Mouse (Mus musculus) stomach, postnatal 0 days (tissue): ENCODE results near the gene Dennd1c. TPM values are rescaled to one million over a fixed set of nuclear protein-coding genes. Genes with fewer than 3 reads are reported as not detected.

Source experiments
- ATAC-seq: fragments of 200-750 bp; cut with Nextera tagmentation; 2 replicates; pipeline ENCODE4 v1.8.0; 2017; ENCODE audit not compliant: low FRiP score, low TSS enrichment
- DNase-seq: peaks from one replicate; pipeline ENCODE4 v3.0.0-alpha.2; 2016; ENCODE audit warnings: low spot score
- H3K27ac ChIP-seq: fragments of 300-500 bp; sonication (generic); replicated peaks from 2 replicates; pipeline ENCODE4 v1.5.1; 2014; ENCODE audit warnings: mild to moderate bottlenecking, control low read depth
- H3K27me3 ChIP-seq: fragments of 300-500 bp; sonication (generic); 2 replicates; pipeline ENCODE4 v1.6.1; 2014; ENCODE audit warnings: low read length; ENCODE audit not compliant: control insufficient read depth, insufficient read depth
- H3K36me3 ChIP-seq: fragments of 300-500 bp; sonication (generic); 2 replicates; pipeline ENCODE4 v1.6.1; 2014; ENCODE audit warnings: low read length, mixed read lengths; ENCODE audit not compliant: control insufficient read depth, insufficient read depth
- H3K4me1 ChIP-seq: fragments of 300-500 bp; sonication (generic); replicated peaks from 2 replicates; pipeline ENCODE4 v1.6.1; 2014; ENCODE audit warnings: antibody characterized with exemption; ENCODE audit not compliant: control insufficient read depth, insufficient read depth
- H3K4me2 ChIP-seq: fragments of 300-500 bp; sonication (generic); replicated peaks from 2 replicates; pipeline ENCODE4 v1.6.1; 2014; ENCODE audit warnings: low read depth, mild to moderate bottlenecking, control low read depth, moderate library complexity
- H3K4me3 ChIP-seq: fragments of 300-500 bp; sonication (generic); 2 replicates; pipeline ENCODE4 v1.5.1; 2014; ENCODE audit warnings: low read depth, low read length, control low read depth
- H3K9ac ChIP-seq: fragments of 300-500 bp; sonication (generic); 2 replicates; pipeline ENCODE4 v1.6.1; 2014; ENCODE audit warnings: mild to moderate bottlenecking, low read length, control low read depth, mixed read lengths
- H3K9me3 ChIP-seq: fragments of 300-500 bp; sonication (generic); 2 replicates; pipeline ENCODE4 v1.6.1; 2016; ENCODE audit warnings: low read length; ENCODE audit not compliant: control insufficient read depth
- CTCF ChIP-seq: IDR thresholded peaks from 2 replicates; pipeline ENCODE4 v1.5.1; 2016; ENCODE audit warnings: antibody characterized with exemption, low read depth, mild to moderate bottlenecking, moderate library complexity
- EP300 ChIP-seq: optimal IDR thresholded peaks from 2 replicates; pipeline ENCODE3; 2016; ENCODE audit warnings: antibody characterized with exemption
- WGBS: fragments of 180-500 bp; shearing (Covaris S2); extraction: QIAGEN DNeasy Blood & Tissue Kit; methylation state at CpG from one replicate; pipeline ENCODE4 v1.1.7; 2014; 5-methylcytosine and 5-hydroxymethylcytosine counted together
- polyA plus RNA-seq: library from polyadenylated mRNA; unstranded; fragments of >200 nt; fragmentation: Nextera tagmentation; extraction: Ambion mirVana; gene quantifications from 2 replicates; pipeline ENCODE4 v1.2.1, GENCODE M21; 2015

Gene Dennd1c
- polyA plus RNA-seq, 1 experiment from 2014 or later, result 2.8 TPM

- Histone ChIP-seq H3K4me1 (no peaks in the 10 kb centered on the region), H3K4me3 (no peak overlapping the region), H3K4me2 (no peak overlapping the region), H3K9me3 (no peaks in the 10 kb centered on the region), H3K9ac (no peak overlapping the region), H3K36me3 (no peaks in the 10 kb centered on the region), H3K27me3 (no peaks in the 10 kb centered on the region), H3K27ac (no peak overlapping the region)
- TF ChIP-seq EP300, result no peak
- no peak for TF ChIP-seq CTCF
- ATAC-seq (no peak), DNase-seq (no peak)
- 31% methylated on average over 3 of the region's 3 CpGs for WGBS
Observed at GRCm38 (mm10) chr17:57076916-57077315, 1.4 kb downstream of the Dennd1c start.

- Histone ChIP-seq H3K27me3 (no peaks in the 10 kb centered on the region), H3K9ac (no peak overlapping the region), H3K4me2 (0 out of 2 replicates have a peak overlapping the region, but pooled peaks have one; percentile 2), H3K9me3 (no peaks in the 10 kb centered on the region), H3K36me3 (no peaks in the 10 kb centered on the region), H3K27ac (no peak overlapping the region), H3K4me1 (no peaks in the 10 kb centered on the region), H3K4me3 (no peak overlapping the region)
- WGBS, result 4% methylated on average over 10 of the region's 11 CpGs
- TF ChIP-seq CTCF, result no peak
- no peak for TF ChIP-seq EP300
- peak; percentile 70 for ATAC-seq
- DNase-seq, result peak; percentile 89
Observed at GRCm38 (mm10) chr17:57070699-57071098, 7.6 kb downstream of the Dennd1c start.

GRCm38 (mm10) chr17:57070272-57070671, 8.0 kb downstream of the Dennd1c start:
- Histone ChIP-seq H3K36me3 (no peaks in the 10 kb centered on the region), H3K27ac (no peak overlapping the region), H3K27me3 (no peaks in the 10 kb centered on the region), H3K9ac (no peak overlapping the region), H3K4me1 (no peaks in the 10 kb centered on the region), H3K9me3 (no peaks in the 10 kb centered on the region), H3K4me3 (no peak overlapping the region), H3K4me2 (0 out of 2 replicates have a peak overlapping the region, but pooled peaks have one; percentile 2)
- DNase-seq (no peak), ATAC-seq (peak; percentile 14; the same call in 1 of the 2 replicates)
- WGBS, result 17% methylated on average over 9 of the region's 9 CpGs
- TF ChIP-seq CTCF, result no peak
- no peak for TF ChIP-seq EP300

- TF ChIP-seq CTCF, result no peak
- TF ChIP-seq EP300, result no peak
- no peaks in the 10 kb centered on the region for H3K36me3 ChIP-seq
- no peak overlapping the region for H3K27ac ChIP-seq
- no peaks in the 10 kb centered on the region for H3K9me3 ChIP-seq
- no peak overlapping the region for H3K4me2 ChIP-seq
- ATAC-seq, result no peak
- H3K4me1 ChIP-seq, result no peaks in the 10 kb centered on the region
- no peaks in the 10 kb centered on the region for H3K27me3 ChIP-seq
- H3K4me3 ChIP-seq, result no peak overlapping the region
- DNase-seq, result no peak
- WGBS, result 64% methylated on average over 5 of the region's 5 CpGs
- no peak overlapping the region for H3K9ac ChIP-seq
Observed at GRCm38 (mm10) chr17:57066908-57067307, 11.4 kb downstream of the Dennd1c start.

GRCm38 (mm10) chr17:57063031-57063430, 15.3 kb downstream of the Dennd1c start:
- peak overlapping the region; percentile 70 for H3K9ac ChIP-seq
- 0 out of 2 replicates have a peak overlapping the region, but pooled peaks have one; percentile 30 for H3K27ac ChIP-seq
- ATAC-seq, result no peak
- H3K36me3 ChIP-seq, result no peaks in the 10 kb centered on the region
- H3K4me1 ChIP-seq, result no peaks in the 10 kb centered on the region
- WGBS, result 15% methylated on average over 8 of the region's 8 CpGs
- no peak for TF ChIP-seq CTCF
- no peak for TF ChIP-seq EP300
- DNase-seq, result peak; percentile 69
- no peaks in the 10 kb centered on the region for H3K27me3 ChIP-seq
- peak overlapping the region; percentile 58 for H3K4me2 ChIP-seq
- no peaks in the 10 kb centered on the region for H3K9me3 ChIP-seq
- peak overlapping the region; percentile 50 for H3K4me3 ChIP-seq

GRCm38 (mm10) chr17:57062548-57062947, 15.8 kb downstream of the Dennd1c start:
- H3K9me3 ChIP-seq, result no peaks in the 10 kb centered on the region
- H3K27ac ChIP-seq, result peak overlapping the region; percentile 90
- H3K4me1 ChIP-seq, result no peaks in the 10 kb centered on the region
- ATAC-seq (no peak), DNase-seq (no peak)
- WGBS, result 3% methylated on average over 22 of the region's 22 CpGs
- H3K9ac ChIP-seq, result peak overlapping the region; percentile 70
- H3K27me3 ChIP-seq, result no peaks in the 10 kb centered on the region
- no peaks in the 10 kb centered on the region for H3K36me3 ChIP-seq
- peak overlapping the region; percentile 50 for H3K4me3 ChIP-seq
- H3K4me2 ChIP-seq, result peak overlapping the region; percentile 58
- TF ChIP-seq EP300 (no peak), CTCF (no peak)
